Mouse (Mus musculus) gonadal fat pad, adult 2 months (tissue): Measurements from ENCODE around the gene Ly86. TPM values are rescaled to one million over a fixed set of nuclear protein-coding genes. Genes with fewer than 3 reads are reported as not detected.

Source experiments
- DNase-seq: peaks from one replicate; pipeline ENCODE4 v3.0.0-alpha.2; 2012; ENCODE audit warnings: low read depth
- polyA plus RNA-seq: library from polyadenylated mRNA; depleted of rRNA; stranded (reverse); fragments of >200 nt; gene quantifications from 2 replicates; pipeline ENCODE4 v1.2.3, GENCODE M21; 2012

The Ly86 gene
- polyA plus RNA-seq, 1 experiment: 9.4 TPM

GRCm38 (mm10) chr13:37353016-37353415 lies 8.0 kb downstream of the Ly86 start:
- DNase-seq: no peak

- DNase-seq: no peak
Observed at GRCm38 (mm10) chr13:37353868-37354267, 8.9 kb downstream of the Ly86 start.

GRCm38 (mm10) chr13:37354432-37354831 lies 9.4 kb downstream of the Ly86 start:
- no peak for DNase-seq

DNA sequence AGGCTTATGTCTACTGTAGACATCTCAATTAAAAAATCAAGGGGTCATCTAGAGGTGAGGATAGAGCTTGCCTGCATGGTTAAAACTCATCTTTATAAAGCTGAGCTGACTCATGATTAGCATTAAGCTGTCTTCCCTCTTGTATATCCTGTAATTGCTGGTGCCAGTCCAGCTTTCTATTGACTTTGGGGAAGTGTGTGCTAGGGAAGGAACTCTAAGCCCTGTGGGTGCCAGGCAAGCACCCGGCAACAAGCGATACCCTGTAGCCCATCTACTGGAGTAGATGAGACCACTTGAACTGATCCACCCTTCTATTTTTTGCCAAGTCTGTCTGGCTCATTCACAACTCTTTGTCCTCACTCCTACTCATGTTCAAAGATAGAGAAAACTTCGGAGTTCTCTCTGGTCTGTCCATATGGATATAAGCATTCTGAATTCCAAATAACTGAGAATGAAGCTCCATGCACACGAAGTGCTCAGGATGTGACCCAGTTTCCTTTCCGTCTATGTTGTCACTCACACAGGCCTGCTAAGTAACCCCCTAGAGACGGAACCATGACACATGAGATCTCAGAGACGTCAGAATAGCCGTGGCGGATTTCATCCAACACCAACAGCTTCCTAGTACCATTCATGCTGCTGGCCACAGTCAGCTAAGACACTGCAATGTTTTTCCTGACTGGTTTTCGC lies 10.8 kb downstream of the Ly86 start:
- no peak for DNase-seq

DNA sequence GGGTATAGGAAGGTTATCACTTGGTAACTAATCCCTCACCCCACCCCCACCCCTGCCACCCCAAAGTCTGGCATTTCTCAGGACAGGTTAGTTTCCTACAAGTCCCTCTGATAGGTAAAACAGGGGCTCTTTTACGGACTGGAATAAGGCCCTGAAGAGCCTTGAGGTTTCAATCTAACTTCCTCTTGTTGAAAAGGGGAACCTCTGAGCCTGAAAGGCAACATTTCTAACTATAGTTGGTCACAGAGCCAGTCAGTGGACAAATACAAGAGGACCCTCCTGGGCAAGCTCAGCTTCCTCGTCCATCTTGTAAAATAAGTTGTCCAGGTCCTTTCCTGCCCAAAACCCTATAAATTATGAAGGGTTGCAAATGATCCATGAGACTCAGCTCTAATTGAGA lies 11.5 kb downstream of the Ly86 start:
- no peak for DNase-seq

GRCm38 (mm10) chr13:37358112-37358511 lies 13.1 kb downstream of the Ly86 start:
- peak; percentile 72 for DNase-seq

DNA sequence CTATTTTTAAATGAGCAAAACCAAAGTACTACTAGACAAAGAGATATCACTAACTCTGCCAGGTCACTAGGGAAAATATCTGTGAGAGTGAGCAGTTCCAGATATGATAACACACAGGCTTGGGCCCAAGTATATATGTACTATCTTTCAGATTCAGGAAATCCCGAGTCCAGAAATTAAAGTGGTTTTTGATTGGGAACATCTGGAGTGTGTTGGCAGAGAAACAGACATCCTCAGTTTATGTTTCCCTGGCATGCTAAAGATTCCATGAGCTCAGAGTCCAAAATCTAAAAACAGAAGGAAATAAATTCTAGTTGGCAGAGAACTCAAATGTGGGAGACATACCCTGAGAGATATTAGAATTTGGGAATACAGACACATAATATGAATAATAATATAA lies 16.2 kb downstream of the Ly86 start:
- no peak for DNase-seq

GRCm38 (mm10) chr13:37364351-37364750 lies 19.3 kb downstream of the Ly86 start:
- no peak for DNase-seq

DNA sequence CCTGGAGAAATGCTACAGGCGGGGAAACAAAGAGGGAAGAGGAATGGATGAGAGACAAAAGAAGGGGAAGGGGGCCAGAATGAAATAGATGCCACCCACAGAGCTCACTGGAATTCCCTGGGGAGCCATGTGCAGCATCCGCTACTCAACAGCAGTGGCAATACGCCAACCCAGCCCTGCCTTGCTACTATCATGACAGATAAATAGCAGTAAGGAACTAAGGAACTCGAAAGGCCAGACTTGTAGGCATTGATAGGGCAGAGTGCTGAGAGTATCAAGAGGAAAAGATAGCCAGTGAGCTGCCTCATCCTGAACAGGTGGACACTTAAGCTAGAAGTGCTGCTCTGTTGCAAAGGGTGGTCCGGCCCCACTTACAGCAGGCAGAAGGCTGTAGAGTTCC lies 31.4 kb downstream of the Ly86 start:
- no peak for DNase-seq

- DNase-seq: no peak
Observed at GRCm38 (mm10) chr13:37388222-37389202, 43.5 kb downstream of the Ly86 start.

- no peak for DNase-seq
Observed at GRCm38 (mm10) chr13:37389296-37389695, 44.3 kb downstream of the Ly86 start.

- no peak for DNase-seq
Observed at GRCm38 (mm10) chr13:37398791-37399190, 53.8 kb downstream of the Ly86 start.

DNA sequence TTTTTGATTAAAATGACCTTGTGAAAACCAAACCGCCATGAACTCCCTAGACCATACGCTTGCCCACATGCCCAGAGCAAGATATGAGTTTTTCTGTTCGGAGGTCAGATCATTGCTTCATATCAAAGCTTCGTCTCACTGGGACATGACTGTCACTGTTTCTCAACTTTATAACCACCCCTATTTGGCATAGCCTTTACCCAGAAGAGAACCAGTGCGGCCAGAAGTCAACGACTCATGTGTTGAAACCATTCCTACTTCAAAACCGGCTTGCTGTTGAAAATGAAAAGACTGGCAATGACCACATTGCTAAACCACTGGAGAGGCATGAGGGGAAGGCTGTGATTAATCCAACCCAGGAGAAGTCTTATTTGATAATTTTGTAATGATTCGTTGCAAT lies 54.3 kb downstream of the Ly86 start:
- peak; percentile 83 for DNase-seq

DNA sequence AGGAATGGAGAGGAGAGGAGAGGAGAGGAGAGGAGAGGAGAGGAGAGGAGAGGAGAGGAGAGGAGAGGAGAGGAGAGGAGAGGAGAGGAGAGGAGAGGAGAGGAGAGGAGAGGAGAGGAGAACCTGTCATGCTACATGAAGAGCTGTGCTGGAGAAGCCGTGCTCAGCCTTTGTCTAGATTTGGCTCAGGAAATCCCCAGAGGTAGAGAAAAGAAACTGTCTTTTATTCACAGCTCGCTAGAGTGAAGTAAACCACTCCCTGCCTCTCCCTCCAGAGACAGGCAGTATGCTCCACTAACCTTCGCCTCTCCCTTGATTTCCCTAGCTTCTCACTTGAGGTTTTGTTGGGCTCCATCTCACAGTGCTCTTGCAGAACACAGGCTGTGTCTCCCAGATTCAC lies 57.4 kb downstream of the Ly86 start:
- DNase-seq: no peak

GRCm38 (mm10) chr13:37403708-37404107 lies 58.7 kb downstream of the Ly86 start:
- no peak for DNase-seq

DNA sequence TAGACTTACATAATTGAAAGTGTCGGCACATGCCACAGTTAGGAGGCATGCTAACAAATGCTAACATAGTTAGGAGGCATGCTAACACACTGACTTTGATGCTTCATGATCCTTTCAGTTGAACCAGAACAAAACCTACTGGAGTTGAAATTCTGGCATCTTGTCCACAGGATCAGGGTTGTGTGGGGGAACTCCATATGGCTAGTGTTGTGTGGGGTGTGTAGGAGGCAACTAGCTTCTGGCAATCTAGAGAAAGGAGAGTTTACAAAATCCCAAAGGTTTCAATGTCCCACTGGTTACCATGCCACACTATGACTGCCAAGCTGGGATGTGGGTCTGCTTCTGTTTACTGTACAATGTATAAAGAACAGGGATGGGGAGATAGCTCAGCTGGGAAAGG lies 70.7 kb downstream of the Ly86 start:
- DNase-seq: no peak

DNA sequence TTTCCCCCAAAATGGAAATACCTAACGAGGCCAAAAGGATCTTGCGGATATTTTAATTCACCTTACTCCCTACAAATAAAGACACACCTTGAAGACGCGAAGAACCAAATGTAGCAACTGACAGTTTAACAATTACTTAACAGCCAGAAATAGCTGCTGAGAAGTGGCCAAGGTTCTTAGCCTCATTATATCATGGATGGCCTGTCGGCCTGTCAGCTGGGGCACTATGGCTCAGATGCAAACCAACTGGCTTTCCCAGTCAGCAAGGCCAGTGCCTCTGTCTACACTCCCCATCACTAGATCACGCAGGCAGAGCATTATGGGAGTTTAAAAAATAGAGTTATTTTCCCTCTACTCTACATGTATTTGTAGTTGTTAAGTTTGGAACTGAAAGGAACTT lies 78.4 kb downstream of the Ly86 start:
- DNase-seq: no peak

- DNase-seq: no peak
Observed at GRCm38 (mm10) chr13:37424904-37425303, 79.9 kb downstream of the Ly86 start.

DNA sequence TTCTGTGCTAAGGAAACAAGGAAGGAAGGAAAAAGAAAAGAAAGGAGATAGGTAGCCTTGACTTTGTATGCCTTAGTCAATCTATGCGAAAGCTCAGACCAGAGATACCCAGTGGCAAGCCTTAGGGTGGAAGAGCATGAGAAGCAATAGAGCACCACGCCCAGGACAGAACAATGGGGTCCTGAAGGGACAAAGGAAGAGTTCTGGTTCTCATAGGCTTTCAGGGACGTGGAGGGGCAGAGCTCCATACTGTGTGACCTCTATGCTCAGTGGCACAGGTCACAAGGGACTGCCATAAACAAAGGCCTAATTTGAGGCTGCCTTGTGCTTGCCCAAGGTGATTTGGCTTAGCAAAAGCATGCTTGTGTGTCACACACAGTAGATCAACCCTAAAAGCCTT lies 80.4 kb downstream of the Ly86 start:
- DNase-seq: no peak

DNA sequence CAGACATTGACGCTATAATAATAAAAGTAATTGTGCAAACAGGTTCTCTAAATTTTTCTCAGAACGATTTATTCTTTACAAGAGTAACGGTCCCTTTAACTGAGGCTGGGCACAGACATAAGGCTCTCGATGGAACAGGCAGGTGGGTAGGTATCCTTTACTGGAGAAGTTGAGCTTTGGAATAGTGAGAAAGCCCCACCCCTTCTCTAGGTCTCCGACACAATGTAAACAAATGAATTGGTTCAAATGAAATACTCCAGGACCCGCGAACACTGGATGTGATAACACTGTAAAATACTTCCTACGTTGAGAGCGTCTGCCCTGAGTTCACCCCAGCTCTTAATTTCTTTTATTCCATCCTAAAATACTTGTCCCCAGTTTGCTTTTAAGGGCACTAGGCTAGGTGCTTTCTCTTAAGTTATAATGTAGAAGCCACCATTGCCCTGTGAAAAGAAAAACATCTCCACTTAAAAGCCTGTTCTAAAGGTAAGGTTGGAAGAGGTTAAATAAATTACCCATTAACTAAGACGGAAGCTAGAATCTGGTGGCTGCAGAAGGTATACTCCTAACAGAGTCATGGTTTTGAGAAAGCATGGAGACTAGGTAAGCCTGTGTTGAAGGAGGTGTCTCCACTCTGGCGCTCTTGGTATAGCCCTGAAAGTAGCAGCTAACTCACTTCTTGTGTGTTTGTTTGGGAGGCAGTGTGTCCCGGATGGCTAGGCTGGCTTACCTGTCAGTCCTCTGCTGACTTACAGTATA lies 81.7 kb downstream of the Ly86 start:
- DNase-seq: no peak

DNA sequence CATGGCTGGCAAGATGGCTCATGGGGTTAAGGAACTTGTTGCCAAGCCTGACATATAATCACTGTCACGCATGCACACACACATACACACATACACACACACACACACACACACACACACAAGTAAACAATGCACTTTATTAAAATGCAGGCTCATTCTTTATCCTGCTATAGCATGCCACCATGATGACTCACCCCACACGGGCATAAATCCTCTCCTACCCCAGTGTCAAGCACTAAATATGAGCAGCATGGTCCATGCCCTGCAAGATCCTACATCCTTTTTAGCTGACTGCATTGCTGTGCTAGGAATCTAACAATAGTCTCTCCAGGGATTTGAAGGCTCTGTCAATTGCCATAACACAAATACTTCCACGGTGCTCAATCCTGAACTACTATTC lies 83.5 kb downstream of the Ly86 start:
- no peak for DNase-seq

GRCm38 (mm10) chr13:37429661-37430271 lies 84.8 kb downstream of the Ly86 start:
- DNase-seq: no peak
